Mouse (Mus musculus) testis, adult 2 months (tissue): ENCODE measurements around the gene Eln. TPM values are rescaled to one million over a fixed set of nuclear protein-coding genes. Genes with fewer than 3 reads are reported as not detected.
A peak's percentile ranks its signal among the peaks of the same experiment; 100 is the strongest.

ENCODE experiments used
- H3K27ac ChIP-seq: fragments of 200-500 bp; 2 replicates; pipeline ENCODE4 v1.5.1; 2012; ENCODE audit warnings: low read depth, low read length; ENCODE audit not compliant: control insufficient read depth, insufficient read depth
- H3K27me3 ChIP-seq: fragments of 200-500 bp; 2 replicates; pipeline ENCODE4 v1.6.1; 2012; ENCODE audit warnings: mild to moderate bottlenecking, low read length, moderate library complexity; ENCODE audit not compliant: control insufficient read depth, insufficient read depth
- H3K36me3 ChIP-seq: fragments of 200-500 bp; 2 replicates; pipeline ENCODE4 v1.6.1; 2012; ENCODE audit warnings: mild to moderate bottlenecking, low read length; ENCODE audit not compliant: control insufficient read depth, insufficient read depth
- H3K4me1 ChIP-seq: fragments of 200-500 bp; 2 replicates; pipeline ENCODE4 v1.6.1; 2012; ENCODE audit warnings: low read length; ENCODE audit not compliant: control insufficient read depth, insufficient read depth
- H3K4me3 ChIP-seq: fragments of 200-500 bp; 2 replicates; pipeline ENCODE4 v1.5.1; 2012; ENCODE audit warnings: low read depth, mild to moderate bottlenecking, low read length, moderate library complexity, mixed read lengths; ENCODE audit not compliant: control insufficient read depth
- CTCF ChIP-seq: fragments of 200-500 bp; IDR thresholded peaks from 2 replicates; pipeline ENCODE4 v1.5.1; 2012; ENCODE audit warnings: low read depth, mild to moderate bottlenecking, inconsistent platforms, low read length, moderate library complexity; ENCODE audit not compliant: control insufficient read depth, insufficient read depth, insufficient replicate concordance
- POLR2A ChIP-seq: fragments of 200-500 bp; IDR thresholded peaks from 2 replicates; pipeline ENCODE4 v1.6.1; 2012; ENCODE audit warnings: low read depth, mild to moderate bottlenecking, inconsistent platforms, low read length, moderate library complexity; ENCODE audit not compliant: control insufficient read depth
- polyA plus RNA-seq: library from polyadenylated mRNA; depleted of rRNA; stranded (reverse); fragments of >200 nt; gene quantifications from 2 replicates; pipeline ENCODE4 v1.2.3, GENCODE M21; 2012; rRNA removed

The Eln gene
- 12.8 and 13.8 TPM in 2 replicates for polyA plus RNA-seq

DNA sequence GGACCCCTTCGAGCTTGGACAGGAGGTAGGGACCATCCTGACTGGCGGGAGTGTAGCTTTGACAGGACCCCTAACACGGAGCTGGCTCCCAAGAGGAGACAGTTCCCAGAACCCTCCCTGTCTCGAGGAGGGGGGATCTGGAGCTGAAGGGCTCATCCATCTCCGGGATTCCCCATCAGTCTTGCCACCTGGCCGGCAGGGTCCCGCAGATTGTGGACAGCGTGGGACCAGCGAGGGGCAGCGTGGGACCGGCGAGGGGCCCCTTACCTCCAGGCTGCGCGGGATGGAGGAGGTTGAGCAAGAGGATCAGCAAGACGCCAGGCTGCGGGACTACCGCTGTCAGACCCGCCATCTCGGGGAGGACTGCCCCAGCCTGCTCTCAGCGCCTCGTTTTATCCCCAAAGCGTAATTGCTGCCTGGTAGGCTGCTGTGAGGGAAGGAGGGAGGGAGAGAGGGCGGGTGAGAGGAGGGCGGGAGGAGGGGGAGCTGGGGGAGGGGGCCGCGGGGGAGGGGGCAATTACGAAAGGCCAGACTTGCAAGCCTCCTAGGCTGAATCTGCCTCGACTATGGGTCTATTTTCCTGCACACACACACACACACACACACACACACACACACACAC lies at the start of gene Eln:
TSS of gene Eln (minus strand) at position 434 of the 622 bp plus-strand sequence.
- peak within 1 kb of the TSS; percentile 47 for H3K27ac ChIP-seq
- no peaks in the 10 kb centered on the region for H3K27me3 ChIP-seq
- no peaks in the 10 kb centered on the region; the same call in none of the 2 replicates for H3K4me1 ChIP-seq
- H3K4me3 ChIP-seq, result peak within 1 kb of the TSS; percentile 54
- H3K36me3 ChIP-seq, result no peaks in the 10 kb centered on the region
- TF ChIP-seq POLR2A (no peak), CTCF (no peak)

GRCm38 (mm10) chr5:134790080-134790995 lies 43.2 kb upstream of the Eln start:
- TF ChIP-seq CTCF (no peak), POLR2A (no peak)
- Histone ChIP-seq H3K27me3 (no peaks in the 10 kb centered on the region), H3K4me3 (no peak overlapping the region), H3K4me1 (peaks cover 5% of the 10 kb centered on the region; the same call in 1 of the 2 replicates), H3K27ac (no peak overlapping the region), H3K36me3 (no peaks in the 10 kb centered on the region)

DNA sequence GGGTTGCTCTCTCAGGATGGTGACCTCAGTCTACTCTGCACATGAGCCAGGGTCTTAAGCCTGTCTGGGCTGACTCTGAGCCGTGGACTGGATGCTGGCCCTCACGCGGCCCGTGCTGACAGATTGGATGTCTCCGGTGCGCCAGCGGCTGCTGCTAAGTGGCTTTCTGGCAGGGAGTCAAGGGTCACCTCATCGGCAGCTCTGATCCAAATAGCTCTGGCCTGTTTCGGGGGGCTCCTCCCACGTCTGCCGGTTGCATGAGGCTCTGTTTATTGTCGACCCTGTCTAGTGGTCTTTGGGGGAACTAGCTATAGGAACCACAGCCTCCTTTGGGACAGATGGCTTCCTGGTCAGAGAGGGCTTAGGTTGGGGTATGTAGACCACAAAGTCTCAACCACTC lies 41.1 kb upstream of the Eln start:
- Histone ChIP-seq H3K27me3 (no peaks in the 10 kb centered on the region), H3K4me1 (peaks cover 13% of the 10 kb centered on the region), H3K36me3 (no peaks in the 10 kb centered on the region), H3K4me3 (no peak overlapping the region), H3K27ac (no peak overlapping the region)
- TF ChIP-seq POLR2A (no peak), CTCF (no peak)

DNA sequence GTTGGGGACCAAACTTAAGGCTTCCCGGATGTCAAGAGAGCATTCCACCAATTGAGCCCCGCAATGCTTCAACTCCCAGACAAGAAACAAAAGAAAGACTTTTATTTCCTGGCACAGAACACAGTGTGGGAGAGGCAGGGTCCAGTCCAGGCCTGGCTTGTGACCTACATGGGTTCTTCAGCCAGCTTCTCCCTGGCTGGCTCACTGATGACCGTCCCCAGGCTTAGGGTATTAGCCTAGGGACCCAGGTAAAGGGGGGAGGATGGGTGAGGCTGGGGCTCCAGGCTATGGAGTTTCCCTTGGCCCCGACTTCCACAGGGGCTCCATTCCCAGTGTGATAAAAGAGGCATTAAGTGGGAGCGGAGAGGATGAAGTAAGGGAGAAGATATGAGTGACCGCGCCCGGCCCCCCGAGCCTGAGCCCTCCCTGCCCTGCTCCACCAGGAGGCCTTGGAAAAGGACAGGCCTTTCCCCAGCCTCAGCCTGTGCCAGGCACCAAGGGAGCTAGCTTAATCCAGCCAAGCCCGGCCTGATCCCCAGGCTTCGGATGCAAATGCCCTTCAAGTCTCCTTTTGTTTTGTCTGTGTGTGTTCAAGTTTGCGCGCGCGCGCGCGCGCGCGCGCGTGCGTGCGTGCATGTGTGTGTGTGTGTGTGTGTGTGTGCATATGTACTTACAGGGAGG lies 38.7 kb upstream of the Eln start:
- Histone ChIP-seq H3K27ac (no peak overlapping the region), H3K4me3 (no peak overlapping the region), H3K27me3 (no peaks in the 10 kb centered on the region), H3K36me3 (no peaks in the 10 kb centered on the region), H3K4me1 (peaks cover 20% of the 10 kb centered on the region)
- TF ChIP-seq CTCF, result no peak
- no peak for TF ChIP-seq POLR2A

GRCm38 (mm10) chr5:134783794-134784193 lies 36.7 kb upstream of the Eln start:
- TF ChIP-seq POLR2A (no peak), CTCF (no peak)
- Histone ChIP-seq H3K4me3 (no peak overlapping the region), H3K27me3 (no peaks in the 10 kb centered on the region), H3K27ac (no peak overlapping the region), H3K4me1 (peaks cover 20% of the 10 kb centered on the region), H3K36me3 (no peaks in the 10 kb centered on the region)

DNA sequence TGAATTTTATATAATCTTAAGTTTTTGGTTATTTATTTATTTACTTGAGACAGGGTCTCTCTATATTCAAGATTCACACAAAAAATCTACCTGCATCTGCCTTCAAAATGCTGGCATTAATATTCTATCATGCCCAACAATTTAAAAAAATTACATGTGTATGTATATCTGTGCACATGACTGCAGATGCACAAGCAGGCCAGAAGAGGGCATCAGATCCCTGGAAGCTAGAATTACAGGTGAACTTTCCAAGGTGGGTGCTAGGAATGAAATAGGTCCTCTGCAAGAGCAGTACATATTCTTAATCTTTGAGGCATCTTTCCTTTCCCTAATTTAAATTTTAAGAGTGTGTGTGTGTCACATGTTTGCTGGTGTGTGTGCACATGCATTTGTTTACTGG lies 33.8 kb upstream of the Eln start:
- Histone ChIP-seq H3K36me3 (no peaks in the 10 kb centered on the region), H3K4me3 (no peak overlapping the region), H3K27me3 (no peaks in the 10 kb centered on the region), H3K4me1 (peaks cover 18% of the 10 kb centered on the region), H3K27ac (no peak overlapping the region)
- TF ChIP-seq CTCF (no peak), POLR2A (no peak)

DNA sequence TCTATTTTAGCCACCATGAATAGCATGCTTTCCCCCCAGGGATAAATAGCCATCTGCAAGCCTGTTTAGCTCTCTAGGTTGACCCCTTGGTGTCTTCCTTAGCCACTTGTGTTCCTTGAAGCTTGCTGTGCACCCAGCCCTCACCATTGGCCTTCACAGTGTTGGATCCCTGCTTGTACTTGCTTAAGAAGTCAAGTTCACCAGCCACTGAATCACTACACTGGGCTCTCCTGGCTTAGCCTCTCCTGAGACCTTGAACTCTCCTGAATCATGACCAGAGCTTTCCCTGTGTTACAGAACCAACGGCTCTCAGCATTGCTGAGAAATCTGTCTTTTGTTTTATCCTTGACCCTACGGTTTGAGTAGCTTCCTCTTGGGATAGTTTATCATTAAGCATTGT lies 33.0 kb upstream of the Eln start:
- Histone ChIP-seq H3K4me3 (no peak overlapping the region), H3K27ac (no peak overlapping the region), H3K4me1 (peaks cover 15% of the 10 kb centered on the region), H3K27me3 (no peaks in the 10 kb centered on the region), H3K36me3 (no peaks in the 10 kb centered on the region)
- TF ChIP-seq CTCF, result no peak
- TF ChIP-seq POLR2A, result no peak
